Mouse (Mus musculus) T-cell, adult 2 months (primary cell): ENCODE results near the gene Hpcal1.
"Not testable (repeated sequence)": the region's sequence is repeated elsewhere in the genome, so short reads cannot be mapped to it uniquely, and the experiment has no call there.

ENCODE experiments used
- DNase-seq: peaks from one replicate; pipeline ENCODE4 v3.0.0; 2022; ENCODE audit warnings: low spot score

Hpcal1 gene

DNA sequence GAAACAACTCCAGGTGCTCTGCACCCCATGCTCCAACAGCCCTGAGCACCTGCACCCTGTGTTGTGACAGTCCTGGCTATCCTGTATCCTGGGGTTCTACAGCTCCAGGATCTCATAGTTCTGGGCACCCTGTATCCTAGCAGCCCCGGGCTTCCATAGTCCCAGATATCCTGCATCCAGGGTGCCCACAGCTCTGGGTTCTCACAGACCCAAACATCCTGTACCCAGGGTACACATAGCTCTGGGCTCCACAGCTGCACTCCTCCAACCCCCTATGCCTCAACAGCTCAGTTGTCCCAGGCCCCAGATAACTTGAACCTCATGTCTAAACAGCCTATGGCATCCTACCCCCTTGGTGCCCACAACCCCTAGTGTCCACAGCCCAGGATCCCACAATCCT, 49.6 kb downstream of the Hpcal1 start:
- no peak for DNase-seq

DNA sequence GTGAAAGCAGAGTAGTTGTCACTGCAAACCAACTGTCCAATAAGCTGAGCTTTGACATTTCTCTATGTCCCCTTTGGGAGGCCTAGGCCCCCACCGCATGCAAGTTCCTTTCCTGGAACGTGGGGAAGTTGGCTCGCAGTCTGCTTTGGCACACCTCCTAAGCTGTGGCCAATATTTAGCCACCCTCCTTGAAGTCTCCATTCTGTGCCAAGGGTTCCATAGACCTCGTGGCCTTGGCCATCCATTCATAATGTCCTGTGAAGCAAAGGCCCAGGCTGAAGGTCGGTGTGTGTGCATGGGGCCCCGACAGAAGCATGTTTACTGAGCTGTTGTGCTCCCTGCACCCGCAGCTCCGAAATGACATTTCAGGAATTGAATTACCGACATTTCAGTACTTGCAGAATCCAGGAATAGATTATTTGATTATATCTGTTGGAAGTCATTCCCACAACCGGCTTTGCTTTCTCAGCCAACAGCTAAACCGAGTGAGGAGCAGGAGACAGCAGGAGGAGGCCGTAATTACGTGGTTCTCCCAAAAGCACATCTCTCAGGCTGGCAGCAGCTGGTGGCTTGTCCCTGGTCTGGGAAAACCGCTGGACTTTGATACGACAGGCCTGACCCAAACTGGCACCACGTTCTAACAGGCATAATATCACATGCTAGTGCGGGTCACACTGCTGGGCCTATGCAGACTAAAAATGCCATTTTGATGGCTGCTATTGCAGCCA, 51.1 kb downstream of the Hpcal1 start:
- DNase-seq: no peak

DNA sequence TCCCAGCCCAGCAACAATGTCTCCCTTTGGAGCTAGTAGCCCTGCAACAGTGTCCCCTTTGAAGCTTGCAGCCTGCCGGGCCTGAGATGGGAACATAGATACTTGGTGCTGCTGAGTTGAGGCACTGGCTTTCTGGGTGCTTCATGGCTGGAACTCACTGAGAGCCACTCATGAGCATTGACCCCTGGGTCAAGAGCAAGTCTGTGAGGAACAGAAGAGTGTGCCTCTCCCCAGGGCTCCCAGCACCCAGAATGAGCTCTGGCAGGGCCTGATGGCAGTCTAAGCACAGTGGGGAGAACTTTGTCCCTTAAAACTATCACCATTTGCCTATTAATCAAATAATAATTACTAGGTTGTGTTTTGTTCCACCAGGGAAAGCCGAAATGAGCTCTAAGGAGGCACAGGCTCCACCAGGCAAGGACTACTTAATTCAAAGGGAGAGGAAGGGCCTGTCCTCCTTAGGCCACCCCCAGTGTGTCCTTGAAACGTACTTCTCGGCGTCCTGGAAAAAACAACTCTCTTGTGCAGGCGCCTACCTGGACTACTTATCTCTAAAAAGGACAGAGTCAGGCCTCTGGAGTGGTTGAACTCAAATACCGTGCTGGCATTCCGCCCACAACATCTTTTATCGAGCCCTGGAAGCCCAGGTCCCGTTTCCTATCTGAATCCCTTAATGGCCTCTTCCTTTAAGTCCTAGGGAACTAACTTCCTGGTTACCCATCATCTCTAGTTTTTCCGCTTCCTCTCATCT, 52.1 kb downstream of the Hpcal1 start:
- DNase-seq: no peak

DNA sequence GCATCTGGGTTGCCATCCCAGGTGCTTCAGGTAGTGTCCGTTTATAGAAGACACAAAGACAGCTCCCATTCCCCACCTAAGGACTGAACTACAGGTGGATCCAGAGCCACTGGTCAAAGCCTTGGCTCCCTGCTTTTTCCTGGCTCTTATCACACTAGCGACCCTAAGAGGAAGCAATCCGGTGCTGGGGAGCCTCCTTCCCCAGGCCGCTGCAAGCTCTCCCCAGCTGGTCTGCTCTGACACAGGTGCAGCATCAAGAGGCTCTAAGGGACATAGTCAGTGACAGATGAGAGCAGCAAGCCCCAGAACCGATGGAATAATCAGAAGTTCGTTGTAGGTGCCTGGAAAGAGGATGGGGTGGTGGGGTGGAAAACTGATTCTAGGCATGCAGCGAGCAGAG, 54.8 kb downstream of the Hpcal1 start:
- no peak for DNase-seq

GRCm38 (mm10) chr12:17746725-17747124, 56.1 kb downstream of the Hpcal1 start:
- DNase-seq: no peak

GRCm38 (mm10) chr12:17747191-17748154, 56.8 kb downstream of the Hpcal1 start:
- no peak for DNase-seq

GRCm38 (mm10) chr12:17748155-17748529, 57.5 kb downstream of the Hpcal1 start:
- DNase-seq: no peak

GRCm38 (mm10) chr12:17749784-17750183, 59.1 kb downstream of the Hpcal1 start:
- no peak for DNase-seq

DNA sequence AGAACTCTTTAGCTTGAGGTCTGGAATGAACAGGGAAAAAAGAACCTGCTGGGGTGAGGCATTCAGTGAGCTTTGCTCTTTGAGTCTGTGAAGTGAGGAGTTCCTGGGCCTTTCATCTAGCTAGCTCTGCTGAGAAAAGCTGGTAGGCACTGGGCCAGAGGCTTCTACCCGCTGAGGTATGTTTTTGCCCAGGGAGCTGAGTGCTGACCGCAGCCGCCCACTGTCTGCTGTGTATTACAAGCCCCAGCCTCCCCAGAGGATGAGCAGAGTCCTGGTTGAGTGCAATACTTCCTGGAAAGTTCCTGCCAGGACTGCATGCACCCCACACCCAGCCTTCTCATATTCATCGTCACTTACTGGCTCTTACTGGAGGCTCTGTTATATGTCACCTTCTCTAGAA, 59.8 kb downstream of the Hpcal1 start:
- DNase-seq: peak; percentile 26

DNA sequence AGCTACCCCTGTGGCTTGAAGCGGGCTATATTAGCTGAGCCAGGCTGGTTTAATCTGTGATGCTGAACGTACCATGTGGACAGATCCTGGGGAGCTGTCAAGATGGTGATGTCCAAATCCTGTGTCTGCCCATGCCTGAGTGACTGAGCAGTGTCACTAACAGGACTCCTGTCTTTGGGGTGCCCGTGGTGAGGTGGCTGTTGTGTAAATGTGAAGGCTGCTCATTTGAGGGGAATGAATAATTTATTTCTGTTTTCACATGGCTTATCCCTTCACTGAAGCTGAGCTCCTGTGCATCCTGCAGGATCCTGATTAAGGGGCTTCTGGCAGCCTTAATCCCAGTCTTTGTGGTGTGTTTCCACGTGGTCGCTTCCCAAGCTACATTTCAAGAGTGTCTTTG, 62.2 kb downstream of the Hpcal1 start:
- no peak for DNase-seq

DNA sequence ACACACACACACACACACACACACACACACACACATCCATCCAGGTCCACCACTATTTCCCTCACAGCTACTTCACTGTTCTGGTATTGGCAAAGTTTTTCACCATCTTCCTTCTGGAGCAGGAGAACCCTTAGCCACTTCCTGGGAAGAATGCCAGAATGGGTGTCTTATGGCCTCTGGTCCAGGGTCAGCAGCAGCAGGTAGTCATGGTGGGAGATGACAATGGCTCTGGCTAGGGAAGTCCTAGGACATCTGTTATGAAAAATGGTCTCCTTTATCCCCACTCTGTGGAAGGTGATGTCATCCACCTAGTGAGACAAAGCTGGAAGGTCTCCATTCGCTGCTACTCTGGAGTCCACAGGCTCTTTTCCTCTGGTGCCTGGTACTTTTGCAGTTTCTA, 64.1 kb downstream of the Hpcal1 start:
- no peak for DNase-seq

- no peak for DNase-seq
These were observed 66.2 kb downstream of the Hpcal1 start for GRCm38 (mm10) chr12:17756891-17757290.

DNA sequence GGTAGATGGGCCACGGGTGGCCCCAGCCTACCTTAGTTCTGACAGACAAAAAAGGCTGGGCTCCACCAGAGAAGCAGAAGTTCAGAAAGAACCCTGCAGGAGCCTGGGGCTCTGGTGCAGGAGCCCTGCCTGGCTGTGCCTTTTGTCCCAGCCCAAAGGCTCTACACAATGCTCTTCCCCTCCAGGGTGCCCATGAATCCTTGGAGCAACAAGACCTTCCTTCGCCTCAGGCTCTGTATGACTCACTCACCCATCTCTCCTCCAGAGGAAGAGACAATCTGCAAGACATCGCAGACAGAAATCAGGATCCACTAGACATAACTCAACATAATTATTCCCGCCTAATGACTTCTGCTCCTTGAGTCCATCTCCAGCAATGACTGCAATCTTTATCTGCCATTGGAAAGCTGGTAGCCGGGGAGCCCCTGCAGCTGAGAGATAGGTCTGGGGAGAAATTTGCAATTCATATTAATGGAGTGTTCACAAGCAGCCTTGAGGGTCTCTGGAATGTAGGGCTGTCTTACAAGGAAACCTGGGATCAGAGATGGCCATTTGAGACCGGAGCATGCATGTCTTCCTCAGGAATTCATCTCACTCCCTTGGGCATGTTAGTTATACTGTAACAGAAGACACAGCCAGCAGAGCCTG, 71.8 kb downstream of the Hpcal1 start:
- no peak for DNase-seq

- no peak for DNase-seq
These were observed 72.4 kb downstream of the Hpcal1 start for GRCm38 (mm10) chr12:17763054-17763453.

- DNase-seq: no peak
These were observed 73.3 kb downstream of the Hpcal1 start for GRCm38 (mm10) chr12:17764005-17764404.

GRCm38 (mm10) chr12:17767567-17767966, 76.9 kb downstream of the Hpcal1 start:
- not testable (repeated sequence) for DNase-seq

- DNase-seq: no peak
These were observed 79.0 kb downstream of the Hpcal1 start for GRCm38 (mm10) chr12:17769476-17770172.

- no peak for DNase-seq
These were observed 79.9 kb downstream of the Hpcal1 start for GRCm38 (mm10) chr12:17770538-17770937.

- not testable (repeated sequence) for DNase-seq
These were observed 83.1 kb downstream of the Hpcal1 start for GRCm38 (mm10) chr12:17773721-17774120.

DNA sequence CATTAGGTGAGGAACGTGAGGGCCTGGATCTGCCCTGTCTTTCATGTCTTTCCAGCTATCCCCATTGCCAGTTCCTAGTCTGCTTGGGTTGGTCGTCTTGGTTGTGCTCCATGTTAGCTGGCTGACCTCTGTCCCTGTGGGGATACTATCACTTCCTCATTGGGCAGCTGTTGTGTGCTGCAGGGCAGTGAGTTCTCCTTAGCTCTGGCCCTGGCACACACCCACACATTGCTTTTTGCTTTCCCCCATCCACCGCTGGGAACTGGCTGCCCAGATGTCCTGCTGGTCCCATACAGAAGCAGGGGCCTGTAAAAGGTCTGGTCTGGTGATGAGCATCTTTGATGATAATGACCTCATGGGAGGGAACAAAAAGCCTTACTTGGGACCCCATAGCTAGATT, 84.2 kb downstream of the Hpcal1 start:
- DNase-seq: not testable (repeated sequence)

GRCm38 (mm10) chr12:17778320-17778719, 87.7 kb downstream of the Hpcal1 start:
- DNase-seq: peak; percentile 28
